Mouse (Mus musculus) heart, embryonic 13.5 days (tissue): Measurements from ENCODE around the gene Cyp1a1. TPM values are rescaled to one million over a fixed set of nuclear protein-coding genes. Genes with fewer than 3 reads are reported as not detected.

Source experiments
- ATAC-seq: fragments of 200-750 bp; cut with Nextera tagmentation; 2 replicates; pipeline ENCODE4 v1.8.0; 2017; ENCODE audit warnings: moderate TSS enrichment; ENCODE audit not compliant: insufficient number of reproducible peaks, low FRiP score, low TSS enrichment; ENCODE audit errors: extremely low read depth
- H3K27ac ChIP-seq: fragments of 300-500 bp; sonication (generic); replicated peaks from 2 replicates; pipeline ENCODE4 v1.5.1; 2015; ENCODE audit warnings: moderate library complexity, mild to moderate bottlenecking, inconsistent platforms
- H3K27me3 ChIP-seq: fragments of 300-500 bp; sonication (generic); replicated peaks from 2 replicates; pipeline ENCODE4 v1.6.1; 2015; ENCODE audit warnings: mild to moderate bottlenecking, inconsistent platforms
- H3K36me3 ChIP-seq: fragments of 300-500 bp; sonication (generic); 2 replicates; pipeline ENCODE4 v1.6.1; 2015; ENCODE audit warnings: mild to moderate bottlenecking, inconsistent platforms
- H3K4me1 ChIP-seq: fragments of 300-500 bp; sonication (generic); 2 replicates; pipeline ENCODE4 v1.6.1; 2015; ENCODE audit warnings: inconsistent platforms
- H3K4me2 ChIP-seq: fragments of 300-500 bp; sonication (generic); 2 replicates; pipeline ENCODE4 v1.6.1; 2015; ENCODE audit warnings: inconsistent platforms, mild to moderate bottlenecking, moderate library complexity
- H3K4me3 ChIP-seq: fragments of 300-500 bp; sonication (generic); 2 replicates; pipeline ENCODE4 v1.5.1; 2015; ENCODE audit warnings: moderate library complexity, mild to moderate bottlenecking, inconsistent platforms
- H3K9ac ChIP-seq: fragments of 300-500 bp; sonication (generic); 2 replicates; pipeline ENCODE4 v1.6.1; 2015; ENCODE audit warnings: inconsistent platforms, mild to moderate bottlenecking, moderate library complexity
- H3K9me3 ChIP-seq: fragments of 300-500 bp; sonication (generic); 2 replicates; pipeline ENCODE4 v1.6.1; 2016; ENCODE audit warnings: inconsistent platforms
- WGBS: fragments of 180-500 bp; shearing (Covaris S2); methylation state at CpG from one replicate; pipeline ENCODE4 v1.1.7; 2015; ENCODE audit warnings: mixed read lengths; 5-methylcytosine and 5-hydroxymethylcytosine counted together
- polyA plus RNA-seq: library from polyadenylated mRNA; unstranded; fragments of >200 nt; fragmentation: Nextera tagmentation; extraction: Ambion mirVana; gene quantifications from 2 replicates; pipeline ENCODE4 v1.2.1, GENCODE M21; 2015

The Cyp1a1 gene
- polyA plus RNA-seq, 1 experiment from 2014 or later = not detected

- no peaks in the 10 kb centered on the region for H3K9me3 ChIP-seq
- no peak overlapping the region for H3K4me2 ChIP-seq
- H3K4me1 ChIP-seq = peaks cover 4% of the 10 kb centered on the region
- no peak overlapping the region for H3K27ac ChIP-seq
- H3K27me3 ChIP-seq = peaks cover 25% of the 10 kb centered on the region
- ATAC-seq = no peak
- H3K36me3 ChIP-seq = no peaks in the 10 kb centered on the region
- H3K9ac ChIP-seq = no peak overlapping the region
- WGBS = 55% methylated on average over 4 of the region's 4 CpGs
- no peak overlapping the region for H3K4me3 ChIP-seq
Measured at GRCm38 (mm10) chr9:57657843-57658242, 29.9 kb upstream of the Cyp1a1 start.

- ATAC-seq = no peak
- Histone ChIP-seq H3K4me1 (peaks cover 4% of the 10 kb centered on the region), H3K4me2 (no peak overlapping the region), H3K4me3 (no peak overlapping the region), H3K27ac (no peak overlapping the region), H3K36me3 (no peaks in the 10 kb centered on the region), H3K9ac (no peak overlapping the region), H3K27me3 (peaks cover 13% of the 10 kb centered on the region), H3K9me3 (no peaks in the 10 kb centered on the region)
- WGBS = 76% methylated on average over 4 of the region's 4 CpGs
Measured at GRCm38 (mm10) chr9:57658970-57659369, 28.8 kb upstream of the Cyp1a1 start.

GRCm38 (mm10) chr9:57659774-57660173 is 28.0 kb upstream of the Cyp1a1 start:
- no peak for ATAC-seq
- Histone ChIP-seq H3K9me3 (no peaks in the 10 kb centered on the region), H3K9ac (no peak overlapping the region), H3K27me3 (peaks cover 5% of the 10 kb centered on the region), H3K36me3 (no peaks in the 10 kb centered on the region), H3K27ac (no peak overlapping the region), H3K4me3 (no peak overlapping the region), H3K4me1 (peaks cover 4% of the 10 kb centered on the region), H3K4me2 (no peak overlapping the region)
- WGBS = 14% methylated on average over 4 of the region's 4 CpGs

- WGBS = 60% methylated on average over 6 of the region's 6 CpGs
- H3K36me3 ChIP-seq = no peaks in the 10 kb centered on the region
- no peaks in the 10 kb centered on the region for H3K9me3 ChIP-seq
- H3K4me3 ChIP-seq = no peak overlapping the region
- peaks cover 4% of the 10 kb centered on the region for H3K4me1 ChIP-seq
- no peak overlapping the region for H3K4me2 ChIP-seq
- no peak overlapping the region for H3K9ac ChIP-seq
- ATAC-seq = no peak
- no peak overlapping the region for H3K27ac ChIP-seq
- no peaks in the 10 kb centered on the region for H3K27me3 ChIP-seq
Measured at GRCm38 (mm10) chr9:57660501-57660900, 27.2 kb upstream of the Cyp1a1 start.

GRCm38 (mm10) chr9:57661552-57661951 is 26.2 kb upstream of the Cyp1a1 start:
- H3K4me2 ChIP-seq = no peak overlapping the region
- H3K4me3 ChIP-seq = no peak overlapping the region
- H3K9me3 ChIP-seq = no peaks in the 10 kb centered on the region
- 14% methylated on average over 3 of the region's 3 CpGs for WGBS
- H3K27me3 ChIP-seq = 0 out of 2 replicates have a peak, but pooled peaks cover 2% of the 10 kb centered on the region
- no peaks in the 10 kb centered on the region for H3K36me3 ChIP-seq
- no peak for ATAC-seq
- H3K4me1 ChIP-seq = no peaks in the 10 kb centered on the region
- H3K9ac ChIP-seq = no peak overlapping the region
- no peak overlapping the region for H3K27ac ChIP-seq

- no peak overlapping the region for H3K27ac ChIP-seq
- WGBS = 46% methylated on average over 7 of the region's 7 CpGs
- no peak for ATAC-seq
- no peaks in the 10 kb centered on the region for H3K36me3 ChIP-seq
- H3K9me3 ChIP-seq = no peaks in the 10 kb centered on the region
- H3K4me2 ChIP-seq = no peak overlapping the region
- 0 out of 2 replicates have a peak, but pooled peaks cover 3% of the 10 kb centered on the region for H3K4me1 ChIP-seq
- no peak overlapping the region for H3K4me3 ChIP-seq
- H3K9ac ChIP-seq = no peak overlapping the region
- 0 out of 2 replicates have a peak, but pooled peaks cover 3% of the 10 kb centered on the region for H3K27me3 ChIP-seq
Measured at GRCm38 (mm10) chr9:57664616-57665015, 23.1 kb upstream of the Cyp1a1 start.

- H3K9ac ChIP-seq = no peak overlapping the region
- WGBS = 84% methylated on average over 8 of the region's 8 CpGs
- no peak overlapping the region for H3K4me3 ChIP-seq
- ATAC-seq = no peak
- 0 out of 2 replicates have a peak, but pooled peaks cover 3% of the 10 kb centered on the region for H3K27me3 ChIP-seq
- H3K36me3 ChIP-seq = no peaks in the 10 kb centered on the region
- H3K4me2 ChIP-seq = no peak overlapping the region
- H3K27ac ChIP-seq = no peak overlapping the region
- no peaks in the 10 kb centered on the region for H3K9me3 ChIP-seq
- H3K4me1 ChIP-seq = 0 out of 2 replicates have a peak, but pooled peaks cover 3% of the 10 kb centered on the region
Measured at GRCm38 (mm10) chr9:57666536-57666935, 21.2 kb upstream of the Cyp1a1 start.

GRCm38 (mm10) chr9:57667136-57667535 is 20.6 kb upstream of the Cyp1a1 start:
- WGBS = 72% methylated on average over 3 of the region's 3 CpGs
- no peak overlapping the region for H3K9ac ChIP-seq
- H3K4me3 ChIP-seq = no peak overlapping the region
- H3K9me3 ChIP-seq = no peaks in the 10 kb centered on the region
- 0 out of 2 replicates have a peak, but pooled peaks cover 3% of the 10 kb centered on the region for H3K27me3 ChIP-seq
- 0 out of 2 replicates have a peak, but pooled peaks cover 3% of the 10 kb centered on the region for H3K4me1 ChIP-seq
- no peak overlapping the region for H3K27ac ChIP-seq
- H3K36me3 ChIP-seq = no peaks in the 10 kb centered on the region
- no peak for ATAC-seq
- no peak overlapping the region for H3K4me2 ChIP-seq

- Histone ChIP-seq H3K9me3 (no peaks in the 10 kb centered on the region), H3K9ac (no peak overlapping the region), H3K4me1 (0 out of 2 replicates have a peak, but pooled peaks cover 3% of the 10 kb centered on the region), H3K27ac (no peak overlapping the region), H3K27me3 (0 out of 2 replicates have a peak, but pooled peaks cover 3% of the 10 kb centered on the region), H3K4me3 (no peak overlapping the region), H3K36me3 (no peaks in the 10 kb centered on the region), H3K4me2 (no peak overlapping the region)
- 56% methylated on average over 11 of the region's 11 CpGs for WGBS
- ATAC-seq = no peak
Measured at GRCm38 (mm10) chr9:57667817-57668216, 19.9 kb upstream of the Cyp1a1 start.

GRCm38 (mm10) chr9:57668277-57668676 is 19.5 kb upstream of the Cyp1a1 start:
- Histone ChIP-seq H3K27me3 (0 out of 2 replicates have a peak, but pooled peaks cover 3% of the 10 kb centered on the region), H3K4me3 (no peak overlapping the region), H3K27ac (no peak overlapping the region), H3K9ac (no peak overlapping the region), H3K4me1 (0 out of 2 replicates have a peak, but pooled peaks cover 3% of the 10 kb centered on the region), H3K36me3 (no peaks in the 10 kb centered on the region), H3K4me2 (no peak overlapping the region), H3K9me3 (no peaks in the 10 kb centered on the region)
- no peak for ATAC-seq
- WGBS = 45% methylated on average over 1 of the region's 1 CpGs

GRCm38 (mm10) chr9:57669566-57669965 is 18.2 kb upstream of the Cyp1a1 start:
- H3K4me2 ChIP-seq = no peak overlapping the region
- 0 out of 2 replicates have a peak, but pooled peaks cover 3% of the 10 kb centered on the region for H3K27me3 ChIP-seq
- no peak overlapping the region for H3K27ac ChIP-seq
- WGBS = 67% methylated on average over 3 of the region's 3 CpGs
- no peaks in the 10 kb centered on the region for H3K36me3 ChIP-seq
- H3K4me3 ChIP-seq = no peak overlapping the region
- H3K9ac ChIP-seq = no peak overlapping the region
- ATAC-seq = no peak
- H3K9me3 ChIP-seq = no peaks in the 10 kb centered on the region
- 0 out of 2 replicates have a peak, but pooled peaks cover 3% of the 10 kb centered on the region for H3K4me1 ChIP-seq

GRCm38 (mm10) chr9:57671037-57671436 is 16.7 kb upstream of the Cyp1a1 start:
- Histone ChIP-seq H3K4me3 (no peak overlapping the region), H3K4me1 (0 out of 2 replicates have a peak, but pooled peaks cover 3% of the 10 kb centered on the region), H3K9me3 (no peaks in the 10 kb centered on the region), H3K9ac (no peak overlapping the region), H3K27ac (no peak overlapping the region), H3K27me3 (0 out of 2 replicates have a peak, but pooled peaks cover 3% of the 10 kb centered on the region), H3K4me2 (no peak overlapping the region), H3K36me3 (no peaks in the 10 kb centered on the region)
- WGBS = 73% methylated on average over 4 of the region's 4 CpGs
- ATAC-seq = no peak
